Mouse (Mus musculus) erythroid progenitor cell, adult 5-6 weeks (primary cell): Measurements from ENCODE around the gene Olfr1138. TPM values are rescaled to one million over a fixed set of nuclear protein-coding genes. Genes with fewer than 3 reads are reported as not detected.

Source experiments
- ATAC-seq: replicated peaks from 2 replicates; pipeline ENCODE4 v1.8.0; 2016; ENCODE audit warnings: moderate number of reproducible peaks, mild to moderate bottlenecking, moderate TSS enrichment, inconsistent platforms; ENCODE audit not compliant: poor library complexity, low FRiP score, severe bottlenecking
- total RNA-seq, 2 experiments: library from RNA; stranded (forward) in 1 of 2; stranded (reverse) in 1 of 2; fragments of 150-400 nt in 1 of 2; fragments of 186-747, 209-891 nt in 1 of 2; gene quantifications; 2 replicates each; pipeline versions ENCODE4 v1.2.3 to v1.2.4; 2015 to 2017; ENCODE audit warnings: low replicate concordance in 2 of 2

Gene Olfr1138
- total RNA-seq (2015; ENCODE audit: low replicate concordance) (not detected in 2 replicates), total RNA-seq (2017; ENCODE audit: low replicate concordance) (not detected in 2 replicates)

- no peak for ATAC-seq
These were observed at the start of gene Olfr1138 for GRCm38 (mm10) chr2:87739878-87740277. TSS of gene Olfr1138 (minus strand) at chr2:87739978.

GRCm38 (mm10) chr2:87779183-87779582 is 39.4 kb upstream of the Olfr1138 start, which contains the start of gene Olfr152:
TSS of gene Olfr152 (plus strand) at chr2:87779483.
- ATAC-seq, result no peak

DNA sequence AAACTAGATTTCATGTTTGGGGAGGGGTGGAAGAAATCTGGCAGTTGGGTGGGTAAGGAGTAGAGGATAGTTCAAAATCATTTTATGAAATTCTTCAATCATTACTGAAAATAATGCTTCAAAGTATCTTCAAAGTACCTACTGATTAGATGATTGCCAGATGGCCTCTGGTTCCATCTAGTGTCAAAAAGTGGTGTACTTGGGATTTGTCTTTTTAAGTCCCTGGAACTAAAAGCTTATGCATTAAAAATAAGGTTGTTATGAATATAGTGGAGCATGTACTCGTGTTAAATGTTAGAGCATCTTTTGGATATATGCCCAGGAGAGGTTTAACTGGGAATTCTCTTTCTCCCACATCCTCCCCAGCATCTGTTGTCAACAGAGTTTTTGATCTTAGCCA is 36.4 kb upstream of the Olfr1138 start:
- no peak for ATAC-seq

DNA sequence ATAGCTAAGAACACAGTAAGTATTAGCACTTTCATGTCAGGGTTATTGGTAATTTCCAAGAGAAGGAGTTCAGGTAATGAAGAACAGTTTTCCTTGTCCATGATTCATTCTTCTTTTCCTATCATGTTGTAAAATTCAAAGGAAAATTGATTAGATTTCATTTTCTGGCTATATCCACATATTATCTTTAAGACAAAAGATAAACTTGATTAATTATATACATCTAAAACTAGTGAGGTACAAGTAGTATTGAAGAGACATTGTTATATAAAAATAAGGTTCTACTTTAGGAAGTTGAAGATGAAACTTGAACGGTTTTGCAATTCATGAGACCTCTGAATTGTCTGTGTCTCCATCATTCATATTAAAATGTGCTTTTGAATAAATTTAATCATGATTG is 14.1 kb upstream of the Olfr1138 start, which contains the start of gene Olfr1141:
Gene Olfr1141, minus strand, starts transcription at position 101 of the 400 bp plus-strand sequence.
- no peak for ATAC-seq

DNA sequence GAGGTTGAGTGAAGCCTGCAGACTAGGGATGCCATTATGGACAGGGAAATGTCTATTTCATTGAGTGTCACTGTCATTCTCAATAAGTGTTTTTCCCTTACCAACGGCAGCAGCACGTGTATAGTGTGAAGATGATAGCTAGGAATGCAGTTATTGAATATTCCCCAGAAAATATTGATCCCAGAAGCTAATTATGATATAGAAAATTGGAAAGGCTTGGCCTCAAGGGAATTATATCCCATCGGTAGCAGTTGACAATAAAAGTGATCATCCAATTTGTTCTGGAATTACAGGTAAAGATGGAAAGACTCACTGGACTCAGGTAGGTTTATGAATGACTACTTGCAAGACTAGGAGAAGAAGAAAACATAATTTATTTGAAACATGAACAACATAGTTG is 3.7 kb upstream of the Olfr1138 start, which contains the start of gene Olfr1140:
Gene Olfr1140, plus strand, starts transcription at position 301 of the 400 bp plus-strand sequence.
- no peak for ATAC-seq

GRCm38 (mm10) chr2:87713079-87713478 is 26.7 kb downstream of the Olfr1138 start, which contains the start of gene Olfr1137:
TSS of gene Olfr1137 (minus strand) at chr2:87713179.
- ATAC-seq, result no peak

GRCm38 (mm10) chr2:87693847-87694246 is 45.9 kb downstream of the Olfr1138 start, which contains the start of gene Olfr1136:
TSS of gene Olfr1136 (minus strand) at chr2:87693947.
- no peak for ATAC-seq

Other genes with a start within 250 kb of the Olfr1138 start
- gene Pramel7, start 242.9 kb downstream of the Olfr1138 start, total RNA-seq (2015; ENCODE audit: low replicate concordance), result not detected in 2 replicates
- gene Pramel7, start 242.9 kb downstream of the Olfr1138 start, total RNA-seq (2017; ENCODE audit: low replicate concordance), result not detected in 2 replicates
- gene Pramel6, start 233.4 kb downstream of the Olfr1138 start, total RNA-seq (2015; ENCODE audit: low replicate concordance), result not detected in 2 replicates
- gene Pramel6, start 233.4 kb downstream of the Olfr1138 start, total RNA-seq (2017; ENCODE audit: low replicate concordance), result not detected in 2 replicates
- gene Olfr153, start 208.2 kb downstream of the Olfr1138 start, total RNA-seq (2015; ENCODE audit: low replicate concordance), result not detected in 2 replicates
- not detected in 2 replicates for gene Olfr153, start 208.2 kb downstream of the Olfr1138 start, total RNA-seq (2017; ENCODE audit: low replicate concordance)
- gene Olfr1128, start 194.4 kb downstream of the Olfr1138 start, total RNA-seq (2015; ENCODE audit: low replicate concordance), result not detected in 2 replicates
- gene Olfr1128, start 194.4 kb downstream of the Olfr1138 start, total RNA-seq (2017; ENCODE audit: low replicate concordance), result not detected in 2 replicates
- not detected in 2 replicates for gene Olfr1129, start 166.1 kb downstream of the Olfr1138 start, total RNA-seq (2015; ENCODE audit: low replicate concordance)
- gene Olfr1129, start 166.1 kb downstream of the Olfr1138 start, total RNA-seq (2017; ENCODE audit: low replicate concordance), result not detected in 2 replicates
- not detected in 2 replicates for gene Olfr1130, start 133.8 kb downstream of the Olfr1138 start, total RNA-seq (2015; ENCODE audit: low replicate concordance)
- gene Olfr1130, start 133.8 kb downstream of the Olfr1138 start, total RNA-seq (2017; ENCODE audit: low replicate concordance), result not detected in 2 replicates
- not detected in 2 replicates for gene Olfr1131, start 112.9 kb downstream of the Olfr1138 start, total RNA-seq (2015; ENCODE audit: low replicate concordance)
- gene Olfr1131, start 112.9 kb downstream of the Olfr1138 start, total RNA-seq (2017; ENCODE audit: low replicate concordance), result not detected in 2 replicates
- gene Olfr1132, start 102.4 kb downstream of the Olfr1138 start, total RNA-seq (2015; ENCODE audit: low replicate concordance), result not detected in 2 replicates
- gene Olfr1132, start 102.4 kb downstream of the Olfr1138 start, total RNA-seq (2017; ENCODE audit: low replicate concordance), result not detected in 2 replicates
- not detected in 2 replicates for gene Olfr1133, start 92.6 kb downstream of the Olfr1138 start, total RNA-seq (2015; ENCODE audit: low replicate concordance)
- not detected in 2 replicates for gene Olfr1133, start 92.6 kb downstream of the Olfr1138 start, total RNA-seq (2017; ENCODE audit: low replicate concordance)
- gene Olfr1134, start 81.5 kb downstream of the Olfr1138 start, total RNA-seq (2015; ENCODE audit: low replicate concordance), result not detected in 2 replicates
- gene Olfr1134, start 81.5 kb downstream of the Olfr1138 start, total RNA-seq (2017; ENCODE audit: low replicate concordance), result not detected in 2 replicates
- gene Olfr1135, start 66.3 kb downstream of the Olfr1138 start, total RNA-seq (2015; ENCODE audit: low replicate concordance), result not detected in 2 replicates
- gene Olfr1135, start 66.3 kb downstream of the Olfr1138 start, total RNA-seq (2017; ENCODE audit: low replicate concordance), result not detected in 2 replicates
- gene Olfr1136, start 46.0 kb downstream of the Olfr1138 start, total RNA-seq (2015; ENCODE audit: low replicate concordance), result not detected in 2 replicates
- gene Olfr1136, start 46.0 kb downstream of the Olfr1138 start, total RNA-seq (2017; ENCODE audit: low replicate concordance), result not detected in 2 replicates
- not detected in 2 replicates for gene Olfr1137, start 26.8 kb downstream of the Olfr1138 start, total RNA-seq (2015; ENCODE audit: low replicate concordance)
- not detected in 2 replicates for gene Olfr1137, start 26.8 kb downstream of the Olfr1138 start, total RNA-seq (2017; ENCODE audit: low replicate concordance)
- gene Olfr1140, start 3.8 kb upstream of the Olfr1138 start, total RNA-seq (2015; ENCODE audit: low replicate concordance), result not detected in 2 replicates
- not detected in 2 replicates for gene Olfr1140, start 3.8 kb upstream of the Olfr1138 start, total RNA-seq (2017; ENCODE audit: low replicate concordance)
- gene Olfr1141, start 14.0 kb upstream of the Olfr1138 start, total RNA-seq (2015; ENCODE audit: low replicate concordance), result not detected in 2 replicates
- not detected in 2 replicates for gene Olfr1141, start 14.0 kb upstream of the Olfr1138 start, total RNA-seq (2017; ENCODE audit: low replicate concordance)
- gene Olfr152, start 39.5 kb upstream of the Olfr1138 start, total RNA-seq (2015; ENCODE audit: low replicate concordance), result not detected in 2 replicates
- not detected in 2 replicates for gene Olfr152, start 39.5 kb upstream of the Olfr1138 start, total RNA-seq (2017; ENCODE audit: low replicate concordance)
- not detected in 2 replicates for gene Olfr1143, start 60.6 kb upstream of the Olfr1138 start, total RNA-seq (2015; ENCODE audit: low replicate concordance)
- not detected in 2 replicates for gene Olfr1143, start 60.6 kb upstream of the Olfr1138 start, total RNA-seq (2017; ENCODE audit: low replicate concordance)
- gene Olfr1145, start 69.8 kb upstream of the Olfr1138 start, total RNA-seq (2015; ENCODE audit: low replicate concordance), result not detected in 2 replicates
- gene Olfr1145, start 69.8 kb upstream of the Olfr1138 start, total RNA-seq (2017; ENCODE audit: low replicate concordance), result not detected in 2 replicates
- gene Olfr1148, start 90.6 kb upstream of the Olfr1138 start, total RNA-seq (2015; ENCODE audit: low replicate concordance), result not detected in 2 replicates
- gene Olfr1148, start 90.6 kb upstream of the Olfr1138 start, total RNA-seq (2017; ENCODE audit: low replicate concordance), result not detected in 2 replicates
- gene Olfr1150-ps1, start 104.0 kb upstream of the Olfr1138 start, total RNA-seq (2015; ENCODE audit: low replicate concordance), result not detected in 2 replicates
- not detected in 2 replicates for gene Olfr1150-ps1, start 104.0 kb upstream of the Olfr1138 start, total RNA-seq (2017; ENCODE audit: low replicate concordance)
- not detected in 2 replicates for gene Olfr1151, start 115.9 kb upstream of the Olfr1138 start, total RNA-seq (2015; ENCODE audit: low replicate concordance)
- gene Olfr1151, start 115.9 kb upstream of the Olfr1138 start, total RNA-seq (2017; ENCODE audit: low replicate concordance), result not detected in 2 replicates
- gene Olfr1152, start 126.5 kb upstream of the Olfr1138 start, total RNA-seq (2015; ENCODE audit: low replicate concordance), result not detected in 2 replicates
- not detected in 2 replicates for gene Olfr1152, start 126.5 kb upstream of the Olfr1138 start, total RNA-seq (2017; ENCODE audit: low replicate concordance)
- not detected in 2 replicates for gene Olfr1153, start 155.0 kb upstream of the Olfr1138 start, total RNA-seq (2015; ENCODE audit: low replicate concordance)
- gene Olfr1153, start 155.0 kb upstream of the Olfr1138 start, total RNA-seq (2017; ENCODE audit: low replicate concordance), result not detected in 2 replicates
- gene Olfr1154, start 165.2 kb upstream of the Olfr1138 start, total RNA-seq (2015; ENCODE audit: low replicate concordance), result not detected in 2 replicates
- not detected in 2 replicates for gene Olfr1154, start 165.2 kb upstream of the Olfr1138 start, total RNA-seq (2017; ENCODE audit: low replicate concordance)
- gene Olfr1155, start 205.2 kb upstream of the Olfr1138 start, total RNA-seq (2015; ENCODE audit: low replicate concordance), result not detected in 2 replicates
- not detected in 2 replicates for gene Olfr1155, start 205.2 kb upstream of the Olfr1138 start, total RNA-seq (2017; ENCODE audit: low replicate concordance)
- gene Olfr1156, start 213.1 kb upstream of the Olfr1138 start, total RNA-seq (2015; ENCODE audit: low replicate concordance), result not detected in 2 replicates
- not detected in 2 replicates for gene Olfr1156, start 213.1 kb upstream of the Olfr1138 start, total RNA-seq (2017; ENCODE audit: low replicate concordance)
- gene Olfr1157, start 228.3 kb upstream of the Olfr1138 start, total RNA-seq (2015; ENCODE audit: low replicate concordance), result not detected in 2 replicates
- gene Olfr1157, start 228.3 kb upstream of the Olfr1138 start, total RNA-seq (2017; ENCODE audit: low replicate concordance), result not detected in 2 replicates
- not detected in 2 replicates for gene Olfr74, start 234.7 kb upstream of the Olfr1138 start, total RNA-seq (2015; ENCODE audit: low replicate concordance)
- gene Olfr74, start 234.7 kb upstream of the Olfr1138 start, total RNA-seq (2017; ENCODE audit: low replicate concordance), result not detected in 2 replicates